Mouse (Mus musculus) heart, embryonic 10.5 days (tissue): ENCODE results near the gene Myh10. TPM values are rescaled to one million over a fixed set of nuclear protein-coding genes. Genes with fewer than 3 reads are reported as not detected.

Experiments used
- polyA plus RNA-seq: library from polyadenylated mRNA; unstranded; fragments of >200 nt; fragmentation: Nextera tagmentation; extraction: Ambion mirVana; gene quantifications from 2 replicates; pipeline ENCODE4 v1.2.1, GENCODE M21; 2016

Gene Myh10
- polyA plus RNA-seq, 1 experiment from 2014 or later = 181 TPM

Other genes with a start within 250 kb of the Myh10 start
- 1.9 and 2.2 TPM in 2 replicates for gene Pik3r6, start 188.5 kb upstream of the Myh10 start, polyA plus RNA-seq
- gene Mfsd6l, start 135.4 kb upstream of the Myh10 start, polyA plus RNA-seq = 0.06 and 0.16 TPM in 2 replicates
- 0.80 and 1.5 TPM in 2 replicates for gene Ccdc42, start 104.5 kb upstream of the Myh10 start, polyA plus RNA-seq
- gene Ndel1, start 180.3 kb downstream of the Myh10 start, polyA plus RNA-seq = 68.7 and 69.2 TPM in 2 replicates
- 0.09 and 0.11 TPM in 2 replicates for gene Rnf222, start 197.0 kb downstream of the Myh10 start, polyA plus RNA-seq
- 711 and 869 TPM in 2 replicates for gene Rpl26, start 210.0 kb downstream of the Myh10 start, polyA plus RNA-seq
- not detected in 2 replicates for gene Odf4, start 235.5 kb downstream of the Myh10 start, polyA plus RNA-seq